Mouse (Mus musculus) spleen, embryonic (tissue): Measurements from ENCODE around the gene Akap2.

Experiments used
- CTCF ChIA-PET: fragments of 350-600 bp; sonication (Branson Sonifier 250); formaldehyde crosslinking; loops from one replicate; lab custom pipeline; 2022; lab: Charles Lee

Akap2 gene

GRCm38 (mm10) chr4:57855281-57855941 is 138.0 kb downstream of the Akap2 start:
- CTCF ChIA-PET, result no interaction called here

DNA sequence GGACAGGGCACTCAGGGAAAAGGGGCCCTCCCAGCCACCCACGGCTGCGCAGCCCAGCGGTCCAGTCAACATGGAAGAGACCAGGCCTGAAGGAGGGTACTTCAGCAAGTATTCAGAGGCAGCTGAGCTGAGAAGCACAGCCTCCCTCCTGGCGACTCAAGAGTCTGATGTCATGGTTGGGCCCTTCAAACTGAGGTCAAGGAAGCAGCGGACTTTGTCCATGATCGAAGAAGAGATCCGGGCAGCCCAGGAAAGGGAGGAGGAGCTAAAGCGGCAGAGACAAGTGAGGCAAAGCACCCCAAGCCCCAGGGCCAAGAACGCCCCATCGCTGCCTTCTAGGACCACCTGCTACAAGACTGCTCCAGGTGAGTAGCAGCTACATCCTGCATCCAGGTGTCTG is 139.2 kb downstream of the Akap2 start:
- CTCF ChIA-PET, result no interaction called here

DNA sequence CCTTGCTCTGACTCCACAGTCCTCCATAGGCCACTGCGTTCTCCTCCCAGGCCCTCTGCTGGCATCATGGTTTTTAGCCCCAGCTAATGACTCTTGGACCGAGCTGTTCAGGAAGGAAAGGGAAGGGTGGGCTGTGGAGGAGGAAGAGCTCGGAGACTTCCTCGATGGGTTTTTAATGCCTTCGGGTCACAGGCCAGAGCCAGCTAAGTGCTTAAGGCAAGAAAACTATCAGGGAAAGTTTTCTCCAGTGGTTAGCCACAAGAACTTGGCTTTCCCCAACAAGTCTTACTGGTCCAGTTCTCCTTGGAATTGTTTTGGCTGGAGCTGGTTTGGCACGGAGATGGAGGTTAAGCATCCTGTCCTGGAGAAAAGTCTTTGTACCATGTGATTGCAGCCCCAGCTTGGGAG is 142.8 kb downstream of the Akap2 start:
- CTCF ChIA-PET, result interaction anchor here (0.7 kb wide), 2 partner anchors 30 to 116 kb away, joined by 4 to 5 read pairs; no protein-coding TSS in a partner anchor

GRCm38 (mm10) chr4:57861166-57861565 is 143.7 kb downstream of the Akap2 start:
- CTCF ChIA-PET, result no interaction called here

- CTCF ChIA-PET, result interaction anchor here (1.2 to 1.5 kb wide), 2 partner anchors 9 to 10 kb away, joined by 3 to 5 read pairs; no protein-coding TSS in a partner anchor
Observed at GRCm38 (mm10) chr4:57861856-57862255, 144.4 kb downstream of the Akap2 start.

DNA sequence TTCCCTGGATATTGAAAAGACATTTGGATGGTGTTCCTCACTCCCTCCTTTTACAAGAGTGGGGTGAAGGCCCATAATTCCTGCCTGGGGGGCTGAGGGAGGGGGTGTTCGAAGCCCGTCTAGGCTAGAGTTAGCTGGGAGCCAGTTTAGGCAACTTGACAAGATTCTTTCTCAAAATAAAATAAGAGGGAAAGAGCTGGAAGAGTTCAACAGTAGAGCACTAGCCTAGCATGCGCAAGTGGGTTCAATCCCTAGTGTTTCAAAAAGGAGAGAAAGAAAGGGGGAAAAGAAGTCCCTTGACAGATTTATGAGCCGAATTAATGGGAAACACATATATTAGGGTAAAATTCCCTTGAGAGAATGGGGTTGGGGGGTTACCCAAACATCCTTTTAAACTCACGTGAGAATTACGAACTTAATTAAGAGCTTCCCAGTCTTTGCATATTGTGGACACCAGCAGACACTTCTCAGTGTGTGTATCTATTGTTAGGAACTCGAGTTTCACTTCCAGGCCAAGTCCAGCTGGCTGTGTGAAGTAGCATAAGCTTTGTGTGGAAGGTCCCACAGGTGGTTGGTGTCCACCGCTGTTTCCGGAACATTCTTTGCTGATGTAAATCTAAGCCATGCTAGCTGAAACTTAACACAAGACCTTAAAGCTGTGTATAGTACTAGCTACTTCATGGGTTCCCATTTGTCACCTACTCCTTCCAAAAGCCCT is 145.0 kb downstream of the Akap2 start:
- CTCF ChIA-PET, result interaction anchor here (1.2 to 1.5 kb wide), 2 partner anchors 9 to 10 kb away, joined by 3 to 5 read pairs; no protein-coding TSS in a partner anchor

DNA sequence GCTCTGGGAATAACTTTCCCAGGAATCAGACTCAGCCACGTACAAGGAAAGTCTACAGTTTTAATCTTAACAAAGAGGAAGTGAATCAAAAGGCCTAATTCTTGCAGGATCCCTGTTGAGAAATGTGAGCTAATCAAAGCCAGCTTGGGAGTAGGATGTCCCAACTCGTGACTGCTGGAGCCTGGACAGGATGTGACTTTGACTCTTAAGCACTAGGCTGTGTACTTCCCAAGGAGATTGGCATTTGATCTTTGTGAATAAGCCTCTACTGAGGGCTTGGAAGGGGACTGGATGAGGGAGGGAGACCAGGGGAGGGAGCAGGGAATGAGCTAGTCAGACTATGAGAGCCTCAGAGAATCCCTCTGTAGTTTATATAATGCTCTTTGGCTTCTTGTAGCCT is 148.6 kb downstream of the Akap2 start:
- CTCF ChIA-PET, result interaction anchor here (0.7 kb wide), 1 partner anchor 23 kb away, joined by 3 read pairs; no protein-coding TSS in a partner anchor

DNA sequence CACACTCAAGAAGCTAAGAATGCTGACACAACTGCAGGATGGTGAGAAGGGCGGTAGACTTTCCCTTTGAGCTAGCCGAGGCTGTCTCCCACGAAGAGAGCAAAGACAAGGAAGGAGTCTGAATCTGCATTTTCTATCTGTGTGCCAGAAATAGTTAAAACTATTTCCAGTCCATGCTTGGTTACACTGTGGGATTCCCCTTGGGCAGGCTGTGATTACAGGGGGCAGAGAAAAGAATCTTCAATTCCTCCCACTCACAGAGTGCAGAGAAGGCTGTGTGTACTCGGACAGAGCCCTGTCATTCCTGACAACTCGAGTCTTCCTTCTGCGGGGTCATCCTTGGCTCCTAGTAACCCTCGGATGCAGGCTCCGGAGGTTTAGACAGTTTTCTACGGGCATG is 149.5 kb downstream of the Akap2 start:
- CTCF ChIA-PET, result interaction anchor here (0.7 kb wide), 1 partner anchor 22 kb away, joined by 3 read pairs; no protein-coding TSS in a partner anchor

- CTCF ChIA-PET, result interaction anchor here (0.6 to 0.8 kb wide), 2 partner anchors 27 to 36 kb away, joined by 3 to 5 read pairs; no protein-coding TSS in a partner anchor
Observed at GRCm38 (mm10) chr4:57867454-57867853, 150.0 kb downstream of the Akap2 start.

DNA sequence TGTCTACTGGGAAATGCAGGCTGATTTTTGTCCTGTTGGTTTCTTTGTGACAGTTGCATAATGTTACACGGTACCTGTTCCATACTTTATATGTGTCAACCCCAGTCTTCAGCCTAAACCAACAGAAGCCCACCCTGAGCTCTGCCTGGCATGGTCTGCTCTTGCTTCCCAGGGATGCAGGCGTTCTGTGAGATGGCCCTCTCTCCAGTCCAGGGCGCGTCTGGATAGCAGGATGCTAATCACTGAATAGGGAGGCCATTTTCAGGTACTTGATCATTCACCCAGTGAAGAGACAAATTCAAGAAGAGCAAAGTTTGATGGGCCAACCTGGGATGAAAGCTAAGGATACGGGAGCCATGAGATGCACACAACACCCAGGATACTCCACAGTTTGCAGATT is 161.7 kb downstream of the Akap2 start:
- CTCF ChIA-PET, result interaction anchor here (1.0 kb wide), 2 partner anchors 90 to 206 kb away, joined by 4 to 5 read pairs; no protein-coding TSS in a partner anchor

- CTCF ChIA-PET, result interaction anchor here (0.5 to 1.0 kb wide), 3 partner anchors 90 to 474 kb away, joined by 4 to 17 read pairs (median 5); no protein-coding TSS in a partner anchor
Observed at GRCm38 (mm10) chr4:57879804-57880357, 162.4 kb downstream of the Akap2 start.

DNA sequence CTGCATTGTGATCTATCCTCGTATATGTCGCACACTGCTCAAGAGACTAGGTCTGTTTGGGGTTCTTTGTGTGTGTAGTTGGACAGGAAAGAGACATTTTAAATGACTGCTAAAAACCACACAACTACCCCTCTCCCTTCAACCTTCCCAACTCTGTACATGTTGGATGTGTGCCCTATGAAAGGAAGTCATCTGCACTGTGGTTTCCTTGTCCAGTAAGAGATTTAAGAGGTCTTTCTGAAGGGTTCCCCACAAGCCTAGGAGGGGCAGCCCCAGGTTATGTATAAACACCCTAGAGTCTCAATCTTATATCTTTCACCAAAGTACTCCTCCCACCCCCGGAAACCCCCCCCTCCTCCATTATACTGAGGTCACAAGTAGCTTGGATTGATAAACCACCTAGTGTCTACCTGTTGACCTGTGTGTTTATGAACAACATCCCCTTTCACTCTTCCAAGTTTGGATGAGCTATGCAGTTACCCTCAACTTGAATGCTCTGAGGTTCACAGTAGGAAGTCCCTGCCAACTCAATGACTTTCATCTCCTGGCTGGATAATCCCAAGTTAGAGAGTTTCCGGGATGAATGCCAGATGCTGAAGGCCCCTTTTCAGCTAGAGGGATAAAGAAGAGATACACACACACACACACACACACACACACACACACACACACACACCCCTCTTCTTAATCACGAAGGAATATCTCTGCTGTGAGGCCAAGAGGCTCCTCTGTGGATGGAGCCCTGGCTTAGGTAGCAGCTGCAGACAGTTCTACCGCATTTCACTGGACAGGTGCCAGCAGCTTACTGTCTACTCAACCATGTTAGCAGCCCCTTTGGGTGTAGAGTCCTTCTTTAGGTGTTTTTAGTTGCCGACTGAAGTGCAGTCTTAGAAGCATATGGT is 166.3 kb downstream of the Akap2 start:
- CTCF ChIA-PET, result interaction anchor here (0.7 kb wide), 1 partner anchor 70 kb away, joined by 3 read pairs; no protein-coding TSS in a partner anchor

DNA sequence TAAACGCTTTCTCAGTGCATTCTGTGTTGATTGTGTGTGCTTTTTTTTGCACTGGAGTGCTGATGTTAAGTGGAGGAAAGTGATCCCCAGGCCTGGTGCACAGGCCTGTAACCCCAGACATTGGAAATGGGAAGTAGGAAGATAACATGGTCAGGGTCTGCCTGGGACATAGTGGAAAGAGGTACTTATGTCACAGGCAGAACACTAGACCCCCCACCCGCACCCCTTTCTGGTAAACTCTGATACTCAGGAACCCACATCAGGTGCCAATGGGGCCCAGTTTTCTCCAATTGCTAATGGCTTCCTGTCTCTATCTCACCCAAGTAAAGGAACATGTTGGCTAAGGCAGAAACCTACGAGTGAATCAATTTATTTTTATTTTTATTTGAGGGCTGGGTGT is 167.1 kb downstream of the Akap2 start:
- CTCF ChIA-PET, result no interaction called here

DNA sequence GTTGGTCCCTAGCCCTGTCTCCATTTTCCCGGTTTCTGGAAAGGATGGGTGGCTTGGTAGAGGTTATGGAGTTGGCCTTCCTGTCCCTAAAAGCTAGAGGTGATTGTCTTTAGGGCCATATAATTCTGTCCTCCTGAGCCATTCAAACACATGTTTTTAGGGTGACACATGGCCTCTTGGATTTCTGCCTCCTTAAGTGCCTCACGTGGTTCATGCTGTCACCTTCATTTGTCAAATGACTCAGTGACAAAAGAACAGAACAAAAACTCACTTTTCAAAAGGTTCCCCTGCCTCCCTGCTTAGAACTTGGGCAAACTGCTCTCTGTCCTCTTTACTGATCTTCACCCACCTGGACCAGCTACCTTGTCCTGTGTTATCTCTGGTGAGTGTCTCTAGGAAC is 167.7 kb downstream of the Akap2 start:
- CTCF ChIA-PET, result no interaction called here

DNA sequence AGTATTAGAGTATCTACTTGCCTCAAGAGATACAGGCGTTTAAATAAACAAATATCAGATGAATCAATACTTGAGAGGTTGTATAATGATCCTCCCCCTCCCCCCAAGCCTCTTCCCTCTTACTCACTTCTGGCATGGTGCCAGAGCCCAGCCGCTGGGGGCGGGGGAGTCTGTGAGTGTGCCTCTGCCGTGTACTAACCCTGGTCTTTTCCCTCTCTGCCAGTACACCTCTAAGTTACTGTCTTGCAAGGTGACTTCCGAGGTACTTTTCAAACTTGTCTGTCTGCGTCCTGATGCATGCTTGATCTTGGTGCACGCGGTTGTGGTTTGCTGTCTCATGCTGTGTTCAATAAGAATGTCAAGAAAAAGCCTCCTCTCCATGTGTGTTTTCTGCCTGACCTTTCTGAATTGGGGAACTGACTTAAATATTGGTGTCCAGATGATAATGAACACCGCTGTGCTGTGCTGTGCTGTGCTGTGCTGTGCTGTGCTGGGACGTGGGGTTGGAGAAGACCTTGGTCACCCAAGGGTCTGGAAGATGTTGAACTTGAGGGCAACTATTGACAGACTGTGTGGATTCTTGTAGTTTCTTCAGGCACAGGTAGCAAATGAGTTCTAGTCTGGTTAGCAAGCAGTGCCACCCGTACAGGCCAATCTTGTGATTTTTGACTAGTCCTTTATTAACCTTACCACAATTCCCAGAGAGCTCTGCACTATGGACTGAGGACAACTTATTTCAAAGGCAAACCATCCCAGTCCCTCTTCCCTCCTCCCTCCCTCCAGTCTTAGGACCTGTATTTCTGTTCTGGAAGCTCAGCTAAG is 168.8 kb downstream of the Akap2 start:
- CTCF ChIA-PET, result interaction anchor here (0.7 kb wide), 1 partner anchor 15 kb away, joined by 4 read pairs; no protein-coding TSS in a partner anchor

DNA sequence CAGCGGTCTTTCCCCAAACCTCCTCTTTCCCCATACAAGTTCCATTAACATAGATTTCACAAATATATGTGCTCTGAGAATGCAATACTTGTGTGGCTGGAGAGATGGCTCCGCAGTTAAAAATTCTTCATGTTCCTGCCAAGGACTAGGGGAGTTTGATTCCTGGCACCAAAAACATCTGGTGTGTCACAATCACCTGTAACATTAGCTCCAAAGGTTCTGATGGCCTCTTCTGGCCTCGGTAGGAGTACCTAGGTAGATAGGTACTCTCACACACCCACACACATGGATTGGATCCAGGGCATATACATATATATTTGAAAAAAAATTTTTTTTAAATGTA is 169.4 kb downstream of the Akap2 start:
- CTCF ChIA-PET, result interaction anchor here (0.7 kb wide), 2 partner anchors 14 to 212 kb away, joined by 4 to 5 read pairs; no protein-coding TSS in a partner anchor

GRCm38 (mm10) chr4:57888246-57888645 is 170.8 kb downstream of the Akap2 start:
- CTCF ChIA-PET, result interaction anchor here (0.5 kb wide), 1 partner anchor 75 kb away, joined by 4 read pairs; no protein-coding TSS in a partner anchor

- CTCF ChIA-PET, result interaction anchor here (0.5 to 0.6 kb wide), 2 partner anchors 22 to 76 kb away, joined by 3 to 4 read pairs; no protein-coding TSS in a partner anchor
Observed at GRCm38 (mm10) chr4:57888978-57889377, 171.5 kb downstream of the Akap2 start.

- CTCF ChIA-PET, result interaction anchor here (0.6 kb wide), 1 partner anchor 23 kb away, joined by 3 read pairs; no protein-coding TSS in a partner anchor
Observed at GRCm38 (mm10) chr4:57889773-57890172, 172.3 kb downstream of the Akap2 start.
